Mouse (Mus musculus) erythroid progenitor cell, adult 5-6 weeks (primary cell): ENCODE results near the gene Sox4. TPM values are rescaled to one million over a fixed set of nuclear protein-coding genes. Genes with fewer than 3 reads are reported as not detected.

Experiments used
- ATAC-seq: replicated peaks from 2 replicates; pipeline ENCODE4 v1.8.0; 2016; ENCODE audit warnings: moderate number of reproducible peaks, mild to moderate bottlenecking, moderate TSS enrichment, inconsistent platforms; ENCODE audit not compliant: poor library complexity, low FRiP score, severe bottlenecking
- total RNA-seq, 2 experiments: library from RNA; stranded (forward) in 1 of 2; stranded (reverse) in 1 of 2; fragments of 150-400 nt in 1 of 2; fragments of 186-747, 209-891 nt in 1 of 2; gene quantifications; 2 replicates each; pipeline versions ENCODE4 v1.2.3 to v1.2.4; 2015 to 2017; ENCODE audit warnings: low replicate concordance in 2 of 2

Sox4 gene
- total RNA-seq (2015; ENCODE audit: low replicate concordance) (4.3 and 8.4 TPM in 2 replicates), total RNA-seq (2017; ENCODE audit: low replicate concordance) (1.9 and 5.0 TPM in 2 replicates)

DNA sequence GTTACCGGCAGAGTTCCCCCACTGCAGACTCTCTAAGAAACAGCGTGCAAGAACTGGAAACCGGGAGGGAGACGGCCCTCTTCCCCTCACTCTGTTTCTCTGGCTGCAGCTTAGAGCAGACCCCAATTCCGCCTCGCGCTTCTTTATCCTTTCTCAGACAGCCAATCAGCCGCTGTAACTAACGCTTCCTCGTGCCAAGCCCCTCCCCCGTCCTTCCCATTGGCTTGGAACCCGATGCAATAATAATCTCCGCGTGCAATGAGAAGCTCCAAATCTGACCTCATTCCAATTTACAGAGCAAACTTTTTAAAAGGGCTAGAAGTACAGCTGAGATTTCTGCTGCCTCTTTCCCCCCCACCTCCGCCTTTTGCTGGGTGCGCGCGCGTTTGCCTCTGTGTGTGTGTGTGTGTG is at the start of gene Sox4:
Gene Sox4 (minus strand): TSS at position 133 of the 411 bp plus-strand sequence.
- ATAC-seq = no peak

DNA sequence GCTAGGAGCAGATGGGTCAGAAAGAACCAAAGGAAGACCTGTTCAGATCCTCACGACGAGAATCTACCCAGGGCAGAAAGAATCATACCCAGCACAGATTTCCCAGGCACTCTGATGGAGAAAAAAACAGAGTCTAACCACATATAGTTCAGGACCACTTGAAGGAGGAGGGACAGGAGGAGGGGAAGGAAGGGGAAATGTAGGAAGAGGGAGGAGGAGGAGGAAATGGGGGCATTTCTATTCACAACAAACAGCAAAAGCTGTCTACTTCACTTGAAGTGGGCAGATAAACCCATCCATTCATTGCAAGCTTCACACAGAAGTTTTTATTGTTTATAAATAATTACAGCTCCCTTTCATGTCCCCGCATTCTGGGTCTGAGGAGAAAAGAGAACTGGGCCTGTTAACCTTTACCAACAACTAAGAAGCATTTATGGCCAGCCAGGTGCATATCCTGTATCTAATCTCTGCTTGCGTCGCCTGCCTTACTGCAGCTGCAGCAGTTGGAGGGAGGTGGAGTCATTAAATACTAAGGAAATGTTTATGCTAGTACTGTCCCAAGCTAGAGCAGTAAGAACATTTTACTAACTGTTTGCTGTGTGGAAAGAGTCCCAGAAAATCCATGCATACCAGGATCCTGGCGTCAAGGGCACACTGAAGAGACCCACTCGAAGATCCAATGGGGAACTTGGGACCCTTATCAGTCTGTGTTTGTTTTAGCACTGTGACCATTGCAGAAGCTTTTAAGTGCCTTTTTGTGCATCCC is 38.6 kb upstream of the Sox4 start:
- ATAC-seq = no peak

- no peak for ATAC-seq
Observed at GRCm38 (mm10) chr13:28988751-28989703, 35.5 kb upstream of the Sox4 start.

GRCm38 (mm10) chr13:28980681-28981080 is 27.2 kb upstream of the Sox4 start:
- ATAC-seq = no peak

- ATAC-seq = no peak
Observed at GRCm38 (mm10) chr13:28975011-28975410, 21.5 kb upstream of the Sox4 start.

- no peak for ATAC-seq
Observed at GRCm38 (mm10) chr13:28974597-28974996, 21.1 kb upstream of the Sox4 start.

DNA sequence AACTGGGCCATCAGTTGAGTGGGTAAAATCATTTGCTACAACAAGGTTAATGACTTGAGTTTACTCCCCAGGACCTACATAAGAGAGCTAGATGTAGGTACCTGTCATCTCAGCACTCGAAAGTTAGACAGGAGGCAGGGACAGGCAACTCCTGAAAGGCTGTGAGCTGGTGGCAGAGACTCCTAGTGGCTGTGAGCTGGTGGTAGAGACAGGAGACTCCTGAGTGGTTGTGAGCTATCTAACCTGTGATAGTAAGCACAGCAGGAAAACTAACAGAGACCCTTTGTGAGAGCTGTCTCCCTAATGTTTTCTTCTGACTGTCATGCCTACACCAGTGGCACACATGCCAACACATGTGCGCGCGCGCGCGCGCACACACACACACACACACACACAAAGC is 7.4 kb upstream of the Sox4 start:
- no peak for ATAC-seq

DNA sequence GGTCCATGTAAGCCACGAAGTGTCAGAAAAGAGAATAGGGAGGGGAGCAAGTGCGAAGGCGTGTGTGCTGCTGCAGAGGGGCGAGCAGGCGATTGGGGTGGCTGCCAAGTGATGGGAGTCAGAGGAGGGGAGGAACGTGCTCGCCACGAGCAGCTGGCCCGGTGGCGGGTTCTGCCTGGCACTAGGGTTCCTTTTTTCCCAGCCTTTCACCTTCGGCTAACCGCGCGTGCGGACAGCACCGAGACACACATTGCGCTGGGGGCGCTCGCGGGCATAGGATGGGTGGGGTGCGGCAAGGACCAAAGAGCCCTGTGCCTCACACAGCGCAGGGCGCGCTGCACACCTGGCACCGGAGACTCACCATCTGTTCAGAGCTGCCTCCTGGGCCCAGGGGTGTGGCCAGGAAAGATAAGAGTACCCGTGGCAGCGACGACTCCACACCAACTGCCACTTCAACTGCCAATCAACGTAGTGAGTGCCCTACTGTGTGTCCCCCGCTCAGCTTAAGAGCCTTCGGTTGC is 6.0 kb upstream of the Sox4 start:
- peak; percentile 54; the same call in 1 of the 2 replicates for ATAC-seq

DNA sequence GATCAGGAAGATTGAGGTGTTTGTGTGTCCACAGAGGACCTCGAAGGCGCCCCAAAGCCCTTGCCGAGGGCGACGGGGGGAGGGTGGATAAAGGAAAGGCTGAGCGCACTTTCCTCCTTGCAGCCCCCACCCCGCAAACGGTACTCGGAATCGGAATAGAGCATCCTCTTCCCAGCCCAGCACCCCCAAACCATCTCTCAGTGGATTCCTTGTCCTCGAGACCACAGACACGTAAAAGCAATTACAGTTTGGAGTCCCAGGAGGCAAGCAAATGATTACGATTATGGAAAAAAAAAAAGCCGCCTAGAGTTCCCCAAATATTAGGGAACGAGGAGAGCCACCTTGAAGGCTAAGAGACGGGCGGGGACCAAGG is 5.5 kb upstream of the Sox4 start:
- ATAC-seq = no peak

- ATAC-seq = no peak
Observed at GRCm38 (mm10) chr13:28958211-28959067, 4.9 kb upstream of the Sox4 start.

DNA sequence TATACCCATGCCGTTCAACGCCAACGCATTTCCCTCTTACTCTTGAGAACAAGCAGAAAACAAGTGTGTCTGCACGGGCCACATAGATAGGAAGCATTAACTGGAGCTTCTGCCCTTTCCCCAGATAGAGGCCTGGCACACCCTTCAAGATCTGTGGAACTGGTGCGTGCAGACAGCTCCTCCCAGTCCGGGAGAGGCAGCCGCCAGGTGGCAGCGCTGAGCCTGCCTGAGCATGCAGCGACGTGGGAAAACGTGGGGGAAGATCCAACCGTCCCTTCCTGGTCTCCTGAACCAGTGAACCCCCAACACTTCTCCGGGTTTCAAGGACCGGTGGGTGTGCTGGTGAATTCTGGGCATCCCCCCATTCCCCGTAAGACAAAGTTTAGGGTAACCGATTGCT is 4.3 kb upstream of the Sox4 start:
- ATAC-seq = peak; percentile 84

DNA sequence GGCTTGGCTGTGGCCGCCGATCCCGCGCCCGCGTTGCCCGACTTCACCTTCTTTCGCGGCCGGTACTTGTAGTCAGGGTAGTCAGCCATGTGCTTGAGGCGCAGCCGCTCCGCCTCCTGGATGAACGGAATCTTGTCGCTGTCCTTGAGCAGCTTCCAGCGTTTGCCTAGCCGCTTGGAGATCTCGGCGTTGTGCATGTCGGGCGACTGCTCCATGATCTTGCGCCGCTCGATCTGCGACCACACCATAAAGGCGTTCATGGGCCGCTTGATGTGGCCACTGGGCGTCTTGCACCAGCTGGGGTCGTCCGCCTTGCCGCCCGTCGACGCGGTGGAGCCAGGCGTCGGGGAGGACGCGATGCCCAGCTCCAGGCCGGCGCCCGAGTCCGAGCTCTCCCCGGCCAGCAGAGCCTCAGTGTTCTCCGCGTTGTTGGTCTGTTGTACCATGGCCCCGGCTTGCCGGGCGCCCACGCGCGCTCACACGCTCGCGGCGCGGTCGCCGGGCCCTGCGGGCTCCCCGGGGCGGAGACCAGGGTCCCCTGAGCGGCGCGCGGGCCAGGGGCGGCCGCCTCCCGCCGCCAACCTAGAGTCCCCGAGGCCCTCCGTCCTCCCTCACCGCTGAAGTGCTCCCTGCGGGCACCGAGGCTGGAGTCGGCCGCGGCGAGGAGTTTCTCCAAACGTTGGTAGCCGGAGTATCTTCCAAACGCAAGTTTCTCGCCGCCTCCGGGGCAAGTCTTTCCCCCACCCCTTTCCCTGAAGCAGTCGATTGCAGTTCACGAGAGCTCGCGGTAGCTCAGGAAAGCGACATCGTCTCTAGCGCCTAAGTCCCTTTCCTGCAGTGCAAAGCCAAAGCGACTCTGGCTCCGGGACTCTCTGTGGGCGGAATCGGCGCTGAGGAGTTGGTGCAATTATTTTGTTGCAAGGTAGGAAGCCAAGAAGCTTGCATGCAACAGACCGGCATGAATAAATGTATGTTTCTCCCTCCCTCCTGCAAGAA is 639 bp downstream of the Sox4 start:
- no peak for ATAC-seq

GRCm38 (mm10) chr13:28951691-28952575 is 1.6 kb downstream of the Sox4 start:
- no peak for ATAC-seq

DNA sequence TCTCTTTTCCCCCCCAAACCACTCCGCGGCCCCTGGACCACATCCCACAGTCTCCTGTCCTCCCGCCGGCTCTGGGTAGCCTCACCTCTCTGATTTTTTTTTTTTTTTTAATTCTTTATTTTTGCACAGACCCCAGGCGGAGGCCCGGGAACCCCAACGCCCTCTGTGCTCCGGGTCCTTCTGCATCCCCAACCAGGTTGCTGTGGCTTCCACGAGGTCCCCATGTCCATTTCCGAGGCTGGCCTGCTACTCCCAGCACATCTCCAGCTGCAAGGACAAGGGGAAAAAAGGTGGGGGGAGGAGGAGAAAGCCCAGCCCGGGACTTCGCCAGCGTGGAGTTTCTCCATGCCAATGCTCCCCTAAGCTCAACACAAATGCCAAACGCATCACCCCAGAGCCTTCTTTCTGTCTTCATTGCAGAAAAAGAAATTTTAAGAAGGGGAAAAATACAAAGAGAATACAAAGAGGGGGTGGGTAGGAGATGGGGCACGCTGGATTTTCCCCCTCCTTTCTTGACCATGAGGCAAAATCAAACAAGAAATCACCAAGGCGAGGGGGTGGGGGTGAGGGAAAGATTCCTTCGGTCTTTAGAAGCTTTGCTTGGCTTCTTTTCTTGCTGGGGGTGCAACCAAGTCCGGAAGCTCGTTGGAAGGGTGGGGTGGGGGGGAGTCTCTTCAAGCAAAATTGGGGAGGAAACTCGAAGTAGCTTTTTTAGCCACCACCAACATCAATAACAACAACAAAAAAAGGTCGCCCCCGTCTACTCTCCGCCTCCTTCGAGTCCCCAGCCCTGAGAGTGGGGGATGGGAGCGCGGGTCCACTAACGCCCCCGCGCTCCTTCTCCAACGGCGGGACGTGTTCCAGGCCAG is 2.7 kb downstream of the Sox4 start:
- no peak for ATAC-seq

DNA sequence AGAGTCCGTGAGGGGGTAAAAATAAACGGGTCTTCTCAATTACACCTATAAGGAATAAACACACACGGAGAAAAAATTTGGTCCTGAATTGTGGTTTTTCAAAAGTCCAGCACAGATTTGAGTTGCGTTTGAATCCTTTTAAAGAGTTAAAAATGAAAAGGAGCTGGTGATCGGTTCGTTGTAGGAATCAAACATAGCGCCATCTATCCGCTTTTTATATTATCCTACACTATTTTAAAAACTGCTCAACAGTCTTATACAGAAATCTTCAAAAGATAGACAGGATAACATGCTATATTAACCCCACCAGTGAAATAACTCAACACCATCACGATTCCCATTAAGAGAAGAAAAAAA is 3.3 kb downstream of the Sox4 start:
- no peak for ATAC-seq

GRCm38 (mm10) chr13:28949279-28949915 is 4.1 kb downstream of the Sox4 start:
- no peak for ATAC-seq
